Mouse (Mus musculus): ENCODE data around the gene Chkb. TPM values are rescaled to one million over a fixed set of nuclear protein-coding genes. Genes with fewer than 3 reads are reported as not detected.

Gene Chkb
- polyA plus RNA-seq, 1 experiment, result 99.8 TPM

DNA sequence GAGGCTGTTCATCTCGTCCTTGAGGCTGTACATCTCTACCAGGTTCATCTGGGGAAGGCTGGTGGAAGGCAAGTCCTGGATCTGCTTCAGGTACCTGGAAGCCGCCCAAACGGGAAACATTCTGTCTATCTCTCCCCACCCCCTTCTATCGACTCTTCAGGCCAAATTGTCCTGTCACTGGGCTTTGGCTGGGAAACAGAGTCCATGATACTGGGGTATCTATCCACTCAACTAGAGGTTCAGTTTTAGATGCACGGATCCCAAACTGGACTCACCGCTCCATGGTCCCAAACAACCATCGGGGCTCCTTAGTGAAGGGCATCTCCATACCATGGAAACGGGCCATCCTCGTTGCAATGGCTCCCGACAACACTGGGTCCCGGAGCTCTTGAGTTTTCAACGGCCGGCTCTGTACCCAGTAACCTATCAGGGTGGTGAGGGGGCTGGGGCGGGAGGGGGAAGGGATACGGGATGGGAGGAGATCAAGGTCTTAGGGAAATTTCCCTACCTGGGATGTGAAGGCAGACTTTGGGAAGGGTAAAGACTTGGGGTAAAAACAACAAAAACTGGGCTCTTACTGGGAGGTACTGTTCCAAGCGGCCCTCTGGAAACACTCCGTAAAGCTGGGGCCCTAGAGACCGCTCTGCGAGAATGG lies 1.4 kb downstream of the Chkb start:
- H3K4me1 ChIP-seq (replicated peaks; ENCODE audit: control insufficient read depth, insufficient read depth, low read length), result peaks cover 16% of the 10 kb centered on the region

GRCm38 (mm10) chr15:89426716-89427115 lies 3.0 kb downstream of the Chkb start:
- Histone ChIP-seq H3K4me1 (replicated peaks; ENCODE audit: control insufficient read depth, insufficient read depth, low read length) (peaks cover 16% of the 10 kb centered on the region), H3K27me3 (ENCODE audit: control insufficient read depth, insufficient read depth, low read length) (no peaks in the 10 kb centered on the region), H3K36me3 (ENCODE audit: control insufficient read depth, insufficient read depth, low read length) (peaks cover 7% of the 10 kb centered on the region; the same call in 1 of the 2 replicates), H3K4me3 (ENCODE audit: control insufficient read depth, insufficient read depth, low read length) (no peak overlapping the region), H3K27ac (ENCODE audit: control insufficient read depth, insufficient read depth, low read length) (no peak overlapping the region)
- TF ChIP-seq POLR2A (IDR thresholded peaks at IDR 0.05; ENCODE audit: control insufficient read depth, extremely low read depth, insufficient read depth, low read length, poor library complexity) (no peak), CTCF (IDR thresholded peaks at IDR 0.05; ENCODE audit: borderline replicate concordance, control insufficient read depth, extremely low read depth, insufficient read depth, low read length, poor library complexity) (no peak)
- 97% methylated on average over 10 of the region's 10 CpGs for whole genome bisulfite sequencing
- no peak for DNase-seq

More for the DNA sequence above, 1.4 kb downstream of the Chkb start:
- peaks cover 7% of the 10 kb centered on the region; the same call in 1 of the 2 replicates for H3K36me3 ChIP-seq (ENCODE audit: control insufficient read depth, insufficient read depth, low read length)
- no peak overlapping the region for H3K27ac ChIP-seq (ENCODE audit: control insufficient read depth, insufficient read depth, low read length)
- H3K4me3 ChIP-seq (ENCODE audit: control insufficient read depth, insufficient read depth, low read length), result no peak overlapping the region
- WGBS, result 96% methylated on average over 19 of the region's 19 CpGs
- no peak for DNase-seq
- no peaks in the 10 kb centered on the region for H3K27me3 ChIP-seq (ENCODE audit: control insufficient read depth, insufficient read depth, low read length)
- TF ChIP-seq POLR2A (IDR thresholded peaks at IDR 0.05; ENCODE audit: control insufficient read depth, extremely low read depth, insufficient read depth, low read length, poor library complexity) (no peak), CTCF (IDR thresholded peaks at IDR 0.05; ENCODE audit: borderline replicate concordance, control insufficient read depth, extremely low read depth, insufficient read depth, low read length, poor library complexity) (no peak)

DNA sequence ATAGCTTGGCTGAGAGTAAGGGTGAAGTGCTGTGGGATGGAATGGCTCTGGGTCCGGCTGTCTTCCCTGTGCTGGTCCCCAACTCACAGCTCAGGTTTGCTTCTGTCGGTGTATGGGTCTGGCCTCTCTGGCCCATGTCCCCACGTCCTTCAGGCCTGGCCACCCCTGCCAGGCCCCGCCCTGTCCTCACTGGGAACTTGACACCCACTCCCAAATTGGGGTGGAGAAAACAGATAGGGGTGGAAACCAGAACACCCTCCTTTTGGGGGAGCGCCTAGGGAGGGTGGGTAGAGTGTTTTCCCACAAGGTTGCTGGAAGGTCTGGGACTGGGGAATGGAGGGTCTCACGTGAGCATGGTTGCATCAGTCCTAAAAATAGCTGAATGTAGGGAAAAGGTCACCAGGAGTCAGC lies 4.0 kb downstream of the Chkb start, which contains the start of gene Cpt1b:
Gene Cpt1b, minus strand, starts transcription at position 153 of the 411 bp plus-strand sequence.
- no peaks in the 10 kb centered on the region for H3K27me3 ChIP-seq (ENCODE audit: control insufficient read depth, insufficient read depth, low read length)

GRCm38 (mm10) chr15:89424621-89425020 lies 5.1 kb downstream of the Chkb start:
- Histone ChIP-seq H3K36me3 (ENCODE audit: control insufficient read depth, insufficient read depth, low read length) (peaks cover 11% of the 10 kb centered on the region), H3K4me1 (replicated peaks; ENCODE audit: control insufficient read depth, insufficient read depth, low read length) (peaks cover 8% of the 10 kb centered on the region), H3K4me3 (ENCODE audit: control insufficient read depth, insufficient read depth, low read length) (no peak overlapping the region), H3K27me3 (ENCODE audit: control insufficient read depth, insufficient read depth, low read length) (no peaks in the 10 kb centered on the region), H3K27ac (ENCODE audit: control insufficient read depth, insufficient read depth, low read length) (no peak overlapping the region)
- TF ChIP-seq POLR2A (IDR thresholded peaks at IDR 0.05; ENCODE audit: control insufficient read depth, extremely low read depth, insufficient read depth, low read length, poor library complexity) (no peak), CTCF (IDR thresholded peaks at IDR 0.05; ENCODE audit: borderline replicate concordance, control insufficient read depth, extremely low read depth, insufficient read depth, low read length, poor library complexity) (no peak)
- WGBS, result 96% methylated on average over 8 of the region's 8 CpGs
- no peak for DNase-seq

More for the DNA sequence above, 4.0 kb downstream of the Chkb start, which contains the start of gene Cpt1b:
- TF ChIP-seq POLR2A (IDR thresholded peaks at IDR 0.05; ENCODE audit: control insufficient read depth, extremely low read depth, insufficient read depth, low read length, poor library complexity), result no peak
- no peak for TF ChIP-seq CTCF (IDR thresholded peaks at IDR 0.05; ENCODE audit: borderline replicate concordance, control insufficient read depth, extremely low read depth, insufficient read depth, low read length, poor library complexity)
- Histone ChIP-seq H3K36me3 (ENCODE audit: control insufficient read depth, insufficient read depth, low read length) (peaks cover 7% of the 10 kb centered on the region; the same call in 1 of the 2 replicates), H3K4me1 (replicated peaks; ENCODE audit: control insufficient read depth, insufficient read depth, low read length) (peaks cover 12% of the 10 kb centered on the region), H3K27ac (ENCODE audit: control insufficient read depth, insufficient read depth, low read length) (no peak within 1 kb of the TSS), H3K4me3 (ENCODE audit: control insufficient read depth, insufficient read depth, low read length) (no peak within 1 kb of the TSS)
- no peak for DNase-seq
- WGBS, result 87% methylated on average over 6 of the region's 6 CpGs

GRCm38 (mm10) chr15:89421938-89422337 lies 7.8 kb downstream of the Chkb start:
- WGBS, result 94% methylated on average over 9 of the region's 9 CpGs
- no peaks in the 10 kb centered on the region for H3K27me3 ChIP-seq (ENCODE audit: control insufficient read depth, insufficient read depth, low read length)
- H3K4me1 ChIP-seq (replicated peaks; ENCODE audit: control insufficient read depth, insufficient read depth, low read length), result no peaks in the 10 kb centered on the region
- TF ChIP-seq POLR2A (IDR thresholded peaks at IDR 0.05; ENCODE audit: control insufficient read depth, extremely low read depth, insufficient read depth, low read length, poor library complexity), result no peak
- no peak for TF ChIP-seq CTCF (IDR thresholded peaks at IDR 0.05; ENCODE audit: borderline replicate concordance, control insufficient read depth, extremely low read depth, insufficient read depth, low read length, poor library complexity)
- H3K4me3 ChIP-seq (ENCODE audit: control insufficient read depth, insufficient read depth, low read length), result no peak overlapping the region
- peaks cover 11% of the 10 kb centered on the region for H3K36me3 ChIP-seq (ENCODE audit: control insufficient read depth, insufficient read depth, low read length)
- H3K27ac ChIP-seq (ENCODE audit: control insufficient read depth, insufficient read depth, low read length), result no peak overlapping the region
- no peak for DNase-seq

GRCm38 (mm10) chr15:89415282-89415681 lies 14.4 kb downstream of the Chkb start:
- TF ChIP-seq POLR2A (IDR thresholded peaks at IDR 0.05; ENCODE audit: control insufficient read depth, extremely low read depth, insufficient read depth, low read length, poor library complexity) (no peak), CTCF (IDR thresholded peaks at IDR 0.05; ENCODE audit: borderline replicate concordance, control insufficient read depth, extremely low read depth, insufficient read depth, low read length, poor library complexity) (no peak)
- Histone ChIP-seq H3K36me3 (ENCODE audit: control insufficient read depth, insufficient read depth, low read length) (peaks cover under 1% of the 10 kb centered on the region; the same call in 1 of the 2 replicates), H3K4me1 (replicated peaks; ENCODE audit: control insufficient read depth, insufficient read depth, low read length) (no peaks in the 10 kb centered on the region), H3K4me3 (ENCODE audit: control insufficient read depth, insufficient read depth, low read length) (no peak overlapping the region), H3K27me3 (ENCODE audit: control insufficient read depth, insufficient read depth, low read length) (no peaks in the 10 kb centered on the region), H3K27ac (ENCODE audit: control insufficient read depth, insufficient read depth, low read length) (no peak overlapping the region)
- 96% methylated on average over 8 of the region's 8 CpGs for WGBS
- DNase-seq, result no peak

Measured in thymus, adult 2 months (tissue).